Mouse (Mus musculus): ENCODE measurements around the gene Ang6. TPM values are rescaled to one million over a fixed set of nuclear protein-coding genes. Genes with fewer than 3 reads are reported as not detected.
A peak's percentile ranks its signal among the peaks of the same experiment; 100 is the strongest.
"Not testable (repeated sequence)": the region's sequence is repeated elsewhere in the genome, so short reads cannot be mapped to it uniquely, and the experiment has no call there.

The Ang6 gene
- total and polyA plus RNA-seq, 2 experiments from 2014 or later = not detected

DNA sequence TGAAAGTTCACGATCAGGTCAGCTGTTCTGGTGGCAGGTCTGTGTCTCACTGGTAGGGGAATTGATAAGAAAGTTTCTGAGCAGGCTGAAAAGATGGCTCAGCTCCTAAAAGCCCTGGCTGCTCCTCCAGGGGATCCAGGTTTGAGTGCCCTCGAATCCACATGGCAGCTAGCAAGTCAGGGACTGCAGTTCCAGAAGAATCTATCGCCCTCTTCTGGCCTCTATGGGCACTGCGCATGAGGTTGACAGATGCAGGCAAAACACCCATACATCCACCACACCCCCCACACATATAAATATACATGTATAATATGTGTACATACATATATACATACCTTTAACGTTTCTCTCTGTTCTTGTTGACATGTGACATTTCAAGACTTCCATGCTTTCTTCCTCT, 14.7 kb downstream of the Ang6 start:
- H3K27me3 ChIP-seq (ENCODE audit: control insufficient read depth, insufficient read depth, low read length); H3K36me3 ChIP-seq (replicated peaks; ENCODE audit: control insufficient read depth, insufficient read depth, low read length); H3K9me3 ChIP-seq (replicated peaks; ENCODE audit: control insufficient read depth, low read length); H3K4me1 ChIP-seq (ENCODE audit: control insufficient read depth, insufficient read depth); H3K4me2 ChIP-seq (ENCODE audit: low read depth, low read length); H3K9ac ChIP-seq (replicated peaks; ENCODE audit: low read depth, low read length); H3K27ac ChIP-seq (ENCODE audit: low read depth); H3K4me3 ChIP-seq (ENCODE audit: low read depth, low read length); ATAC-seq (ENCODE audit: insufficient read depth, low read depth): not testable (repeated sequence)
- WGBS = 9% methylated on average over 5 of the region's 5 CpGs
- peak; percentile 77 for TF ChIP-seq CTCF (IDR thresholded peaks at IDR 0.05; ENCODE audit: low read depth)
- peak; percentile 57 for DNase-seq (ENCODE audit: low spot score)

DNA sequence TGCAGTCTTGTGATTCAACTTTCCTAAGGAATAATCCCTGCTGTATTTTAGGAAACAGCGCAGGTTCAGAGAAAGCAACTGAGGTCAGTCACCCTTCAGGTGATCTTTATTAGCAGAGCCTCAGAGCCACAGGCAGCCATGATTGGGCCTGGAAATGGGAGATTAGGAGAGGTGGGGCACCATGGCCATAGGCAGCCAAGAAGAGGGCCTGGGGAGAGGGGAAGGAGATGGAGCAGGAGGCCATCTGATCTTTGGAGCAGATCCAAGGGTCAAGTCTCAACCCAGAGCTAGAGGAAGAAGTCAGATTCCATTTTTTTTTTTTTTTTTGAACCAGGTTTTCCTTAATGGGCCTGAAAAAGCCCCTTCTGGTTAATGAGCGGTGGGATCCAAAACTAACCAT, 15.9 kb downstream of the Ang6 start:
- DNase-seq (ENCODE audit: low spot score) = no peak

DNA sequence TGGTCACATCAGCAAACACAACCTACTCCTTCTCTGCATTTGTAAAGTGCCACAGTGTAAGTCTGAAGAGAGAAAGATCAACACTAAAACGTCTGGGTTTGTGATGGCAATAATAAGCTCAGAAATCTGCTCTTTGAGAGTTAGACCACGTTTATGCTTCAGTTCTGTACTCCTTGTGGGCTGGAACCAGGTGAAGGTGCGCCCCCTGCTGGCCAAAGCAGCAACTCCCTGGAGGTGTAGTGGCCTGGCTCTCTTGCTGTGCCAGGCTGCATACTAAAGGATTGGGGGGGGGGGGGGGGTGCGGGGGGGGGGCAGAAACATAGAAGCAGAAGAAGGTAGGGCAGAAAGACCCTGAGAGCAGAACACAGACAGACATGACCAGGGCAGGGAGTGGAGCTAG, 18.2 kb downstream of the Ang6 start:
- 0% methylated on average over 4 of the region's 4 CpGs for WGBS

More for the DNA sequence above, 15.9 kb downstream of the Ang6 start:
- no peak for ATAC-seq (ENCODE audit: insufficient read depth, low read depth)
- no peak overlapping the region for H3K27ac ChIP-seq (ENCODE audit: low read depth)
- TF ChIP-seq CTCF (IDR thresholded peaks at IDR 0.05; ENCODE audit: low read depth) = no peak
- WGBS = 92% methylated on average over 2 of the region's 2 CpGs
- no peak overlapping the region for H3K9ac ChIP-seq (replicated peaks; ENCODE audit: low read depth, low read length)
- H3K4me1 ChIP-seq (ENCODE audit: control insufficient read depth, insufficient read depth) = no peaks in the 10 kb centered on the region
- H3K4me2 ChIP-seq (ENCODE audit: low read depth, low read length) = no peak overlapping the region
- no peak overlapping the region for H3K4me3 ChIP-seq (ENCODE audit: low read depth, low read length)
- H3K9me3 ChIP-seq (replicated peaks; ENCODE audit: control insufficient read depth, low read length) = no peaks in the 10 kb centered on the region
- H3K27me3 ChIP-seq (ENCODE audit: control insufficient read depth, insufficient read depth, low read length) = no peaks in the 10 kb centered on the region
- H3K36me3 ChIP-seq (replicated peaks; ENCODE audit: control insufficient read depth, insufficient read depth, low read length) = no peaks in the 10 kb centered on the region

DNA sequence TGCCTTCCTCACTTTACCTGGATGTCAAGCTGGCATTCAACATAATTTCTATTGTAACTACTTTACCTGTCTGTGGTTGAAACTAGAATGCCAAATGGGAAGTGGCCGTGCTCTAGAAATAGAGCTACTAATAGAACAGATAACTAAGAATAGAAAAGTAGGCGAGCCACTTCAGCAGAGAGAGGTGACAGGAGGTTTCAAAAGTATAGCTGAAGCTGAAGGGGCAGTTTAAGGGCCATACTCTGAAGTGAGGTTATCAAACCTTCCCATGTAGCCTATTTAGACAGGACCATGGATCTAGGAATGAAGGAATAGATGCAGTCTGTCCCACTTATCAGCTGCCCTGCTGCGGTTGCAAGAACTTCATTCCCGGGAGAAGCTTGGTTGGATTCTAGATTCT, 18.6 kb downstream of the Ang6 start:
- TF ChIP-seq CTCF (IDR thresholded peaks at IDR 0.05; ENCODE audit: low read depth) (no peak), EP300 (IDR thresholded peaks at IDR 0.05; ENCODE audit: low read depth) (no peak)

More for the DNA sequence above, 18.2 kb downstream of the Ang6 start:
- no peaks in the 10 kb centered on the region for H3K9me3 ChIP-seq (replicated peaks; ENCODE audit: control insufficient read depth, low read length)
- no peaks in the 10 kb centered on the region for H3K36me3 ChIP-seq (replicated peaks; ENCODE audit: control insufficient read depth, insufficient read depth, low read length)
- no peak overlapping the region for H3K4me2 ChIP-seq (ENCODE audit: low read depth, low read length)
- no peak overlapping the region for H3K4me3 ChIP-seq (ENCODE audit: low read depth, low read length)
- ATAC-seq (ENCODE audit: insufficient read depth, low read depth) (peak; percentile 91), DNase-seq (ENCODE audit: low spot score) (peak; percentile 46)
- no peak overlapping the region for H3K9ac ChIP-seq (replicated peaks; ENCODE audit: low read depth, low read length)
- H3K4me1 ChIP-seq (ENCODE audit: control insufficient read depth, insufficient read depth) = no peaks in the 10 kb centered on the region
- H3K27ac ChIP-seq (ENCODE audit: low read depth) = peak overlapping the region; percentile 51; the same call in 1 of the 2 replicates
- TF ChIP-seq CTCF (IDR thresholded peaks at IDR 0.05; ENCODE audit: low read depth) (peak; percentile 72), EP300 (IDR thresholded peaks at IDR 0.05; ENCODE audit: low read depth) (no peak)
- H3K27me3 ChIP-seq (ENCODE audit: control insufficient read depth, insufficient read depth, low read length) = no peaks in the 10 kb centered on the region

DNA sequence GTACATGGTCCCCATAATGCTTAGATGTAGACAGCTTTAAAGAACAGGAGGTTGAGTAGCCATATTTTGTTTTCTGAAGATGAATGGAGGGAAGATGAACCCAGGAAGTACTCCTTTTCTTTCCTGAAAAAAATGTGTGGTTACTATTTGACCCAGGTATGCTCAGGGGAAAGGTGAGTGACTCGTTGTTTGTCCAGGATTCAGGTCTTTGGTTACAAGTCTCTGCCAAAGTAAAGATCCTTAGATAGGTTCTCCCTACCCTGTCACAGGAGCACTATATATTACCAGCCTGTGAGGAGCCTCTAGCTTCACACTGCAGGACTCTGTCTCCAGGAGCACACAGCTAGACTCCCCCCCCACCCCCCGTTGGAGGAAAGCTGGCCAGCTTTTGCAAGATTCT, 45.3 kb downstream of the Ang6 start, which contains the start of gene Ang5:
Gene Ang5 (plus strand): TSS at position 301 of the 400 bp plus-strand sequence.
- H3K4me1 ChIP-seq (ENCODE audit: control insufficient read depth, insufficient read depth); H3K9me3 ChIP-seq (replicated peaks; ENCODE audit: control insufficient read depth, low read length); DNase-seq (ENCODE audit: low spot score); H3K4me3 ChIP-seq (ENCODE audit: low read depth, low read length); H3K27ac ChIP-seq (ENCODE audit: low read depth); H3K27me3 ChIP-seq (ENCODE audit: control insufficient read depth, insufficient read depth, low read length); H3K9ac ChIP-seq (replicated peaks; ENCODE audit: low read depth, low read length); H3K4me2 ChIP-seq (ENCODE audit: low read depth, low read length); ATAC-seq (ENCODE audit: insufficient read depth, low read depth); H3K36me3 ChIP-seq (replicated peaks; ENCODE audit: control insufficient read depth, insufficient read depth, low read length): not testable (repeated sequence)
- WGBS = no CpG with 5 or more reads among the region's 2 CpGs

More for the DNA sequence above, 18.6 kb downstream of the Ang6 start:
- DNase-seq (ENCODE audit: low spot score) (peak; percentile 25), ATAC-seq (ENCODE audit: insufficient read depth, low read depth) (peak; percentile 66)
- H3K36me3 ChIP-seq (replicated peaks; ENCODE audit: control insufficient read depth, insufficient read depth, low read length) = no peaks in the 10 kb centered on the region
- H3K4me2 ChIP-seq (ENCODE audit: low read depth, low read length) = no peak overlapping the region
- H3K9ac ChIP-seq (replicated peaks; ENCODE audit: low read depth, low read length) = no peak overlapping the region
- peak overlapping the region; percentile 51 for H3K27ac ChIP-seq (ENCODE audit: low read depth)
- no peak overlapping the region for H3K4me3 ChIP-seq (ENCODE audit: low read depth, low read length)
- no peaks in the 10 kb centered on the region for H3K27me3 ChIP-seq (ENCODE audit: control insufficient read depth, insufficient read depth, low read length)
- no peaks in the 10 kb centered on the region for H3K4me1 ChIP-seq (ENCODE audit: control insufficient read depth, insufficient read depth)
- H3K9me3 ChIP-seq (replicated peaks; ENCODE audit: control insufficient read depth, low read length) = no peaks in the 10 kb centered on the region
- WGBS = 24% methylated on average over 4 of the region's 4 CpGs

DNA sequence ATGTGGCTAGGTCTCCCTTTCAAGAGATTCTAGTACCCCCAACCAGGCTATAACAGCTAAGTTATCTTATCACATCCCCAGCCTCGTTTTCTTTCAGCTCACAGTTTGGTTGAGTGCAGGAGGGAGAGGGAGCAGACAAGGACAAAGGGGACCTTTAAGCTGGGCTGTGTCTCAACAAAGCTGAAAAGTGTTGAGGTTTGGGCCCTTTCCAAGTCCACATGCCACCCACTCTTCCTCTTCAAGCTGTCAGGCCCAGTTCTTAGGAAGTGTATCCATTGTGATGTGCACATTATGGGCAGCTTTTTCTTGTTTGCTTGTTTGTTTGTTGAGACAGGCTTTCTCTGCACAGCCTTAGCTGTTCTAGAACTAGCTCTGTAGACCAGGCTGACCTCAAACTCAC, 47.0 kb downstream of the Ang6 start:
- not testable (repeated sequence) for DNase-seq (ENCODE audit: low spot score); ATAC-seq (ENCODE audit: insufficient read depth, low read depth); H3K27me3 ChIP-seq (ENCODE audit: control insufficient read depth, insufficient read depth, low read length); H3K9me3 ChIP-seq (replicated peaks; ENCODE audit: control insufficient read depth, low read length); H3K4me3 ChIP-seq (ENCODE audit: low read depth, low read length); H3K36me3 ChIP-seq (replicated peaks; ENCODE audit: control insufficient read depth, insufficient read depth, low read length); H3K27ac ChIP-seq (ENCODE audit: low read depth); H3K4me2 ChIP-seq (ENCODE audit: low read depth, low read length); H3K9ac ChIP-seq (replicated peaks; ENCODE audit: low read depth, low read length); H3K4me1 ChIP-seq (ENCODE audit: control insufficient read depth, insufficient read depth)
- WGBS = no CpG with 5 or more reads among the region's 1 CpGs

DNA sequence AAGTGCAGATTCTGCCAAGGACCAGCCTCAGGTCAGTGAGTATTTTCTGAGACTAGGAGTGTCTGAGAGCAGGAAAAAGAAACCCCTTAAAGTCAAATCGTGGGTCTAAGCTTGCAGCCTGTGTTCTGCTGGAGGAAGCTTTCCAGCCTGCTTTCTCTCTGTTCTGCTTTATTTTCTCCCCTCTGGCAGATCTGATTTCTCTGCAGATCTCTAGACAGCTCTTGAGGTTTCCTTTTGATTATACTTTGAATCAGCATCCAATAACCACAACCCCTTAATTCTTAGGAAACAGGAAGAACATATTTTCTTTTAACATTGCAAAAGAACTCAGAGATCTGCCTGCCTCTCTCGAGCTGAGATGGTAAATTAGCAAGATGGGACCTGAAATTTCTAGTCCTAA, 48.7 kb downstream of the Ang6 start:
- H3K4me1 ChIP-seq (ENCODE audit: control insufficient read depth, insufficient read depth); H3K4me3 ChIP-seq (ENCODE audit: low read depth, low read length); H3K4me2 ChIP-seq (ENCODE audit: low read depth, low read length); DNase-seq (ENCODE audit: low spot score); H3K36me3 ChIP-seq (replicated peaks; ENCODE audit: control insufficient read depth, insufficient read depth, low read length); H3K9ac ChIP-seq (replicated peaks; ENCODE audit: low read depth, low read length); H3K9me3 ChIP-seq (replicated peaks; ENCODE audit: control insufficient read depth, low read length); H3K27ac ChIP-seq (ENCODE audit: low read depth); ATAC-seq (ENCODE audit: insufficient read depth, low read depth); H3K27me3 ChIP-seq (ENCODE audit: control insufficient read depth, insufficient read depth, low read length): not testable (repeated sequence)
- WGBS = 60% methylated on average over 2 of the region's 2 CpGs
